Mouse (Mus musculus): ENCODE results near the gene Fbxo8. TPM values are rescaled to one million over a fixed set of nuclear protein-coding genes. Genes with fewer than 3 reads are reported as not detected.

Fbxo8 gene
- polyA plus RNA-seq, 1 experiment from 2014 or later: 44.8 TPM

DNA sequence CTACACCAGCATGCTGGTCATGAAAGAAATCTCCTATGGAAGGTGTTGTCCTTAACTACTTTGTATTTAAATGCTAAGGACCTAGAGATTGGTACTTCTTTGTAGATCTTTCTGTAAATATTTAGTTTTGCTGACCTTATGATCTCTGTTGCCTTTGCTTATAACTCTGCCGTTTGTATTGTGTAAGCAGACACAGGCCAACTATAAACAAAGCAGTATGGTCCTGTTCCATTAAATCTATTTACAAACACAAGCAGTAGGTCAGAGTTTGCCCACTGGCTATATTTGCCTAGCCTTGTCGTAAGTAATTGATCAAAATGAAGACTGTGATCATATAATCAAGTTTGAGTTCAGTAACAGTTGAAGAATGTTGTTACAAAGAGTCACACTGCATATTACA is 38.1 kb downstream of the Fbxo8 start:
- 0 out of 2 replicates have a peak, but pooled peaks cover 3% of the 10 kb centered on the region for H3K4me1 ChIP-seq (ENCODE audit: control insufficient read depth, insufficient read depth, low read length)
- H3K4me3 ChIP-seq (ENCODE audit: low read length): no peak overlapping the region
- no peaks in the 10 kb centered on the region for H3K36me3 ChIP-seq (ENCODE audit: control insufficient read depth, insufficient read depth, low read length)
- no peak overlapping the region for H3K27ac ChIP-seq (ENCODE audit: low read length)
- H3K27me3 ChIP-seq (replicated peaks; ENCODE audit: control insufficient read depth, insufficient read depth, low read length): no peaks in the 10 kb centered on the region
- no peak overlapping the region for H3K9ac ChIP-seq (ENCODE audit: low read depth, low read length)
- no peak overlapping the region for H3K4me2 ChIP-seq (ENCODE audit: low read depth, low read length)
- WGBS: 37% methylated on average over 2 of the region's 2 CpGs
- ATAC-seq: no peak
- no peaks in the 10 kb centered on the region for H3K9me3 ChIP-seq (ENCODE audit: control insufficient read depth, low read length)

DNA sequence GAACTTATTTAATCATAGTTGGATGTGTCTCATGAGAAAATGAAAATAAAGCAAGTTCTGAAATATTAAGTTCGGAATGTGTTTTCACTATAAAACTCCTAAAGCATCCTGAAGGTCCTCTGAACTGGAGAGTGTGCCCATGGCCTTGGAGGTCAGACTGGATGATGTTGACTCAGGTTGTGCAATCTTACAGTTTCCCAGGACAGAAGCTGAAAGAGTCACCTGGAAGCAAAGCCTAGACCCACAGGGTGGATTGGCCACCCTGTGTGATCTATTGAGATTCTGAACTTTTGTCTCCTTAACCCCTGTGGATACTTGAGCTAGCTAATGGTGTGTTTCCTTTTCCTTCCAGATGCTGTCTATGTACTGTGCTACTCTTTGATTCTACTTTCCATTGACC is 40.2 kb downstream of the Fbxo8 start:
- H3K27ac ChIP-seq (ENCODE audit: low read length): no peak overlapping the region
- H3K4me3 ChIP-seq (ENCODE audit: low read length): no peak overlapping the region
- no peak overlapping the region for H3K9ac ChIP-seq (ENCODE audit: low read depth, low read length)
- H3K36me3 ChIP-seq (ENCODE audit: control insufficient read depth, insufficient read depth, low read length): no peaks in the 10 kb centered on the region
- ATAC-seq: peak; percentile 58; the same call in 1 of the 2 replicates
- H3K4me1 ChIP-seq (ENCODE audit: control insufficient read depth, insufficient read depth, low read length): 0 out of 2 replicates have a peak, but pooled peaks cover 3% of the 10 kb centered on the region
- no peaks in the 10 kb centered on the region for H3K27me3 ChIP-seq (replicated peaks; ENCODE audit: control insufficient read depth, insufficient read depth, low read length)
- H3K9me3 ChIP-seq (ENCODE audit: control insufficient read depth, low read length): no peaks in the 10 kb centered on the region
- WGBS: 96% methylated on average over 1 of the region's 1 CpGs
- H3K4me2 ChIP-seq (ENCODE audit: low read depth, low read length): no peak overlapping the region

DNA sequence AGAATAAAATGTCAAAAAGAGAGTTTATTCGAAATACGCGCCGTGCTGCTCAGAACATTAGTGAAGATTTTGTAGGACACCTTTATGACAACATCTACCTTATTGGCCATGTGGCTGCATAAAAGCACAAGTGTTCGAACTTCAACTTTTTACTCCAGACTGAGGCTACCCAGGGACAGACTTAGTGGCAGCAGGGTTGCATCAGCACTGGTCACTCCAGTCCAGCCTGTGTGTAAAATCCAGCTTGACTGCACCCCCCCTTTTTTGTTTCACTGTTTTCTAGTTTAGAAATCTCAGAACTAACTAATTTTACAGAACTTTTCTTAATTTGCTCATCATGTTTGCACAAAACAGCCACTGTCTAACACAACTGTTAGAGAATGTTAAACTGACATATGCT is 40.6 kb downstream of the Fbxo8 start:
- Histone ChIP-seq H3K4me1 (ENCODE audit: control insufficient read depth, insufficient read depth, low read length) (0 out of 2 replicates have a peak, but pooled peaks cover 3% of the 10 kb centered on the region), H3K27me3 (replicated peaks; ENCODE audit: control insufficient read depth, insufficient read depth, low read length) (no peaks in the 10 kb centered on the region), H3K4me3 (ENCODE audit: low read length) (no peak overlapping the region), H3K9ac (ENCODE audit: low read depth, low read length) (no peak overlapping the region), H3K9me3 (ENCODE audit: control insufficient read depth, low read length) (no peaks in the 10 kb centered on the region), H3K27ac (ENCODE audit: low read length) (no peak overlapping the region), H3K36me3 (ENCODE audit: control insufficient read depth, insufficient read depth, low read length) (no peaks in the 10 kb centered on the region), H3K4me2 (ENCODE audit: low read depth, low read length) (no peak overlapping the region)
- ATAC-seq: no peak
- 96% methylated on average over 5 of the region's 5 CpGs for WGBS

DNA sequence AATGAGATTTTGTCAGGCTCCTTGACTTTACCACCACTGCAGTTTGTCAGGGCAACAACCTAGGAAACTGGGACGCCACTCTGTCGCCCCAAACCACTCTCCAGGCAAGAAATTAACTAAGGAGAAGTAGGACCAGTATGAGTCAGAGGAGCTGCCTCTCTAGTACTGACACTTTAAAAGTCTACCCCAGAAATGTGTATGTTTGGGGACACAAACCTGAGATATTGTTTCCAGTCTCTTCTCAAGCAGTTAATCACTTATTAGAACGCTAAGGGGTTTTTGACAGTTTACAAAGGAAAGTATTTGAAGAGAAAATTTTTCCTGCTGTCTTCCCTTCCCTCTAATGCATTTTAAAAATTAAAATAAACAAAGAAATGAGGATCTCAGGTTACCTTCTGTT is 55.6 kb downstream of the Fbxo8 start:
- no peaks in the 10 kb centered on the region for H3K36me3 ChIP-seq (ENCODE audit: control insufficient read depth, insufficient read depth, low read length)
- no peak overlapping the region for H3K9ac ChIP-seq (ENCODE audit: low read depth, low read length)
- WGBS: 37% methylated on average over 3 of the region's 3 CpGs
- no peaks in the 10 kb centered on the region for H3K27me3 ChIP-seq (replicated peaks; ENCODE audit: control insufficient read depth, insufficient read depth, low read length)
- no peak overlapping the region for H3K4me3 ChIP-seq (ENCODE audit: low read length)
- H3K4me1 ChIP-seq (ENCODE audit: control insufficient read depth, insufficient read depth, low read length): no peaks in the 10 kb centered on the region
- H3K9me3 ChIP-seq (ENCODE audit: control insufficient read depth, low read length): no peaks in the 10 kb centered on the region
- no peak overlapping the region for H3K27ac ChIP-seq (ENCODE audit: low read length)
- no peak for ATAC-seq
- H3K4me2 ChIP-seq (ENCODE audit: low read depth, low read length): no peak overlapping the region

DNA sequence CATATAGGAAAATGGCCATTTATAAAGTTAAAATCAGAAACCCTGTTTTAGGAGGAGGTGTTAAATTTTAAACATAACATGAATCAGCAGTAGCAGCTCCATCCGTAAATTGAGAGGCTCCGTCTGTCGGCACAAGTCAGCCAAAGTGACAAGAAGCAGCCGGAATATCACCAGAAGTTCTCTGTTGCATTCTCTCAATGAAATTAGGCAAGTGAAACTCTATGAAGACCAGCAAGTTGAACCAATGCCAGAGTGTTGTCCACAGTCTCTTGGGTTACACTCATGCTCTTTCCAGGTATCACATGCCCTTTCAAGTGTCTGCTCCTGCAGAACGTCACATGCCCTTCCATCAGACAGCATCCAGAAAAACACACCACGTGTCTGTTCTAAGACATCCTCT is 60.8 kb downstream of the Fbxo8 start:
- Histone ChIP-seq H3K36me3 (ENCODE audit: control insufficient read depth, insufficient read depth, low read length) (no peaks in the 10 kb centered on the region), H3K9me3 (ENCODE audit: control insufficient read depth, low read length) (no peaks in the 10 kb centered on the region), H3K9ac (ENCODE audit: low read depth, low read length) (no peak overlapping the region), H3K4me1 (ENCODE audit: control insufficient read depth, insufficient read depth, low read length) (no peaks in the 10 kb centered on the region), H3K4me2 (ENCODE audit: low read depth, low read length) (no peak overlapping the region), H3K27ac (ENCODE audit: low read length) (no peak overlapping the region), H3K4me3 (ENCODE audit: low read length) (no peak overlapping the region), H3K27me3 (replicated peaks; ENCODE audit: control insufficient read depth, insufficient read depth, low read length) (no peaks in the 10 kb centered on the region)
- no peak for ATAC-seq
- WGBS: 69% methylated on average over 6 of the region's 6 CpGs

DNA sequence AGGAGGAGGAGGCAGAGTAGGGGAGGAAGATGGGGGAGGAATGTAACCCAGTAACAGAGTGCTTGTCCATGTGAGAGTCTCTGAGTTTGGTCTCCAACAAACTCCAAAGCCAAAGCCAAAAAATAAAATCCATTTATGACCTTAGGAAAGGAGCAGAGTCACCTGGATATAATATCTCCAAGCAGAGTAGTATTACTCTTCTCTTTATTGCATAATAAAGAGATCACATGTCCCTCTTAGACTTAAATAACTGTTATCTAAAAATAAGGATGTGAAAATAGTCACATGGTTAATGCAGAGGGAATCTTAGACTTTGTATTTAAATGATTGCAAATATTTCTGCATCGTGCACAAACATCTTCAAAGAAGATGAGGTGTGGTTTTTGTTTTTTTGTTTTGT is 63.3 kb downstream of the Fbxo8 start:
- H3K36me3 ChIP-seq (ENCODE audit: control insufficient read depth, insufficient read depth, low read length): no peaks in the 10 kb centered on the region
- no peaks in the 10 kb centered on the region for H3K4me1 ChIP-seq (ENCODE audit: control insufficient read depth, insufficient read depth, low read length)
- ATAC-seq: no peak
- H3K27me3 ChIP-seq (replicated peaks; ENCODE audit: control insufficient read depth, insufficient read depth, low read length): no peaks in the 10 kb centered on the region
- H3K9ac ChIP-seq (ENCODE audit: low read depth, low read length): no peak overlapping the region
- no peak overlapping the region for H3K4me3 ChIP-seq (ENCODE audit: low read length)
- no peak overlapping the region for H3K4me2 ChIP-seq (ENCODE audit: low read depth, low read length)
- no peaks in the 10 kb centered on the region for H3K9me3 ChIP-seq (ENCODE audit: control insufficient read depth, low read length)
- WGBS: 84% methylated on average over 1 of the region's 1 CpGs
- H3K27ac ChIP-seq (ENCODE audit: low read length): no peak overlapping the region

DNA sequence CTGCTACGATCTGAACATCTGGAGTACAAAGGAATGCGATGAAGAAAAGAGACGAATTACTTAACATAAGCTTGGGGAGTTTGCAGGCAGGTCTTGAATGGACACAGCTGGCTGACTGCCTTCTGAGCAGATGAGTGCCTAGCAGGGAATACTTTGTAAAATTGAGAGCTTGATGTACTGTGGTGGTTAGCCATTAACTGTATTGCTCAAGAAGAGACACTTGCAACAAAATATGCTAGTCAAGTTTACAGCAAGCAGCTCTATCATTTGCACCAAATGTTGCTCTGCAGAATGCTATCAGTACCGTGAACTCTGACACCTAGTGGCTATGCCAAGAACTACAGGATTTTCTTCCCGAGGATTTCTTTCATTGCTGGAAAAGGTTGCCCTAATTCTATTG is 64.1 kb downstream of the Fbxo8 start:
- no peak overlapping the region for H3K27ac ChIP-seq (ENCODE audit: low read length)
- H3K4me3 ChIP-seq (ENCODE audit: low read length): no peak overlapping the region
- H3K27me3 ChIP-seq (replicated peaks; ENCODE audit: control insufficient read depth, insufficient read depth, low read length): 0 out of 2 replicates have a peak, but pooled peaks cover 3% of the 10 kb centered on the region
- no peaks in the 10 kb centered on the region for H3K9me3 ChIP-seq (ENCODE audit: control insufficient read depth, low read length)
- WGBS: 10% methylated on average over 5 of the region's 5 CpGs
- H3K36me3 ChIP-seq (ENCODE audit: control insufficient read depth, insufficient read depth, low read length): no peaks in the 10 kb centered on the region
- no peak; the same call in 1 of the 2 replicates for ATAC-seq
- no peak overlapping the region for H3K9ac ChIP-seq (ENCODE audit: low read depth, low read length)
- H3K4me2 ChIP-seq (ENCODE audit: low read depth, low read length): no peak overlapping the region
- H3K4me1 ChIP-seq (ENCODE audit: control insufficient read depth, insufficient read depth, low read length): no peaks in the 10 kb centered on the region

DNA sequence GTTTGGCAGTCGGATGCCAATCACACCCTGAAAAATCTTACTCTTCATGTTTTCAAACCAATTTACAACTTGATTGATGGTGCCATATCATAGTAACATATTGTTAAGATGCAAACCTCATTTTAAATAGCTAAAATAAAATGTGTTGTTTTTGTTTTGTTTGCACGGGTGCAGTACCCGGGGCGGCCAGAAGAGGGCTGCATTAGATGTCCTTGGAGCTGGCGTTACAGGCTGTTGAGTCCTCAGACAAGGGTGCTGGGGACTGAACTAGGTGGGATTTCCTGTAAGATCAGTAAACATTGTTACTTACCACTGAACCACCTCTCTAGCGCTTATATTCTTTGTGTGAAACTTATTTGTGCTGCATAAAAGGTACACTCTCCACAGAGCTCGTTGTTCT is 65.4 kb downstream of the Fbxo8 start:
- no peak for ATAC-seq
- Histone ChIP-seq H3K27me3 (replicated peaks; ENCODE audit: control insufficient read depth, insufficient read depth, low read length) (peaks cover 6% of the 10 kb centered on the region; the same call in 1 of the 2 replicates), H3K27ac (ENCODE audit: low read length) (no peak overlapping the region), H3K4me2 (ENCODE audit: low read depth, low read length) (no peak overlapping the region), H3K9me3 (ENCODE audit: control insufficient read depth, low read length) (no peaks in the 10 kb centered on the region), H3K4me3 (ENCODE audit: low read length) (no peak overlapping the region), H3K9ac (ENCODE audit: low read depth, low read length) (no peak overlapping the region), H3K4me1 (ENCODE audit: control insufficient read depth, insufficient read depth, low read length) (peaks cover 8% of the 10 kb centered on the region; the same call in 1 of the 2 replicates), H3K36me3 (ENCODE audit: control insufficient read depth, insufficient read depth, low read length) (no peaks in the 10 kb centered on the region)
- 40% methylated on average over 7 of the region's 7 CpGs for WGBS

DNA sequence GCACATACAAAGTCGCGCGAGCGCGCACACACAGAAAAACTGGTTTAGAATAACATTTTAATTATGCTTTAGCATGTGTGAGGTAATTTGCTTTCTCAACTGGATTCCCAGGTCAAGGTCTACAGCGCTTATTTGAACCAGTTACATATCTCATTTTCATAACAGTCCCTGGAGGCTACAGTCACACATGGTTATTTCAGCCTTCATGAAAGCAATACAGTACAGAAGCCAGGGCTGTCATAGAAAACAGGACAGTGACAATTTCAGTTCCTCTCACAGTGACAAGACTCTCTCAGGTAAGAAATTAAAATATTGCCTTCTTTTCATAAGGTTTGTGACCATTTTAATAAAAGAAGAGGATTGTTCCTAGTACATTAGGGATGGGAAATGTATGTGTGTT is 66.4 kb downstream of the Fbxo8 start:
- no peak overlapping the region for H3K9ac ChIP-seq (ENCODE audit: low read depth, low read length)
- no peak overlapping the region for H3K4me3 ChIP-seq (ENCODE audit: low read length)
- WGBS: 95% methylated on average over 6 of the region's 6 CpGs
- no peak overlapping the region for H3K4me2 ChIP-seq (ENCODE audit: low read depth, low read length)
- H3K27me3 ChIP-seq (replicated peaks; ENCODE audit: control insufficient read depth, insufficient read depth, low read length): peaks cover 6% of the 10 kb centered on the region; the same call in 1 of the 2 replicates
- H3K27ac ChIP-seq (ENCODE audit: low read length): no peak overlapping the region
- H3K9me3 ChIP-seq (ENCODE audit: control insufficient read depth, low read length): no peaks in the 10 kb centered on the region
- ATAC-seq: no peak
- H3K4me1 ChIP-seq (ENCODE audit: control insufficient read depth, insufficient read depth, low read length): peaks cover 8% of the 10 kb centered on the region; the same call in 1 of the 2 replicates
- H3K36me3 ChIP-seq (ENCODE audit: control insufficient read depth, insufficient read depth, low read length): no peaks in the 10 kb centered on the region

DNA sequence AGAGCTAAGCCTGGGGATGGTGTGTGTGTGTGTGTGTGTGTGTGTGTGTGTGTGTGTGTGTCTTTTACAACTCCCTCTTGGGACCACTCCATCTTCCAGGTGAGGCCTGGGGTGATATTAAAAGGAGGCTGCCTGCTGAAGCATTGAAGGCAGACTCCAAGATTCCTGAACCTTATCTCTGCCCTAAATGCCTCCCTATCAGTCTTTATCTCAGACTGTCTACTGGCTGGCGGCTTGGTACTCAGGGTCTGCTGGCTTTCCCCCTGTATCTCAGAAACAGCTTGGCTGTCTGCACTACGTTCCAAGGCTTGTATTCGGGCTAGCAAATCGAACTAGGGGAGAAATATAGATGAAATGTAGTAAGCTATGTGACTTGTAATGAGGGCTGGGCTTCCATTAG is 68.2 kb downstream of the Fbxo8 start:
- Histone ChIP-seq H3K4me2 (ENCODE audit: low read depth, low read length) (no peak overlapping the region), H3K36me3 (ENCODE audit: control insufficient read depth, insufficient read depth, low read length) (no peaks in the 10 kb centered on the region), H3K9ac (ENCODE audit: low read depth, low read length) (no peak overlapping the region), H3K9me3 (ENCODE audit: control insufficient read depth, low read length) (no peaks in the 10 kb centered on the region), H3K27ac (ENCODE audit: low read length) (no peak overlapping the region), H3K4me3 (ENCODE audit: low read length) (no peak overlapping the region), H3K27me3 (replicated peaks; ENCODE audit: control insufficient read depth, insufficient read depth, low read length) (peaks cover 6% of the 10 kb centered on the region; the same call in 1 of the 2 replicates), H3K4me1 (ENCODE audit: control insufficient read depth, insufficient read depth, low read length) (peaks cover 18% of the 10 kb centered on the region)
- WGBS: 33% methylated on average over 4 of the region's 4 CpGs
- ATAC-seq: no peak

Measured in intestine, embryonic 16.5 days (tissue).